In the genomic region with DNA sequence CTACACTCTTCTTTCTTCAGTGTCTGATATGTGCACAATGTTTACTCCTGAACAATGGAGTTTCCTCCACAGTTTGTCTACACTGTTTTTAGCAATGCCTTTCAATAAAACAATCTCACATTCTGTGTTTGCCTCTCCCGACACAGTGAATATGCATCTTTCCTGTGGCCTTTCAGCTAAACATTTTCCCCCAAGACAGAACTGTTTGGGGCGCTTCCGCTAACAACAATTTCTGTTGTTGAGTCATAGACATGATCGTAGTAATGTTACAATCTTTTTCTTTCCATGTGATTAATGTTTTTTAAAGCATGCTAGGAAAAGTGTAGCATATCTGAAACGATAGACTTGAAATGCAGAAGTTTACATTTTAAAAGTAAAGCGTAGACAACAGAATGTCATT, we compare ENCODE assay signal across 15 mouse cellular contexts.
"Had no signal": no experiment of that assay in that cellular context is flagged by ENCODE, and none has a peak within 500 bp of the region (broad histone marks: within the 10 kb centered on the region; RNA-seq: fewer than 3 reads in every experiment).

No protein-coding gene starts in this region.

- H3K4me1 ChIP-seq: liver, embryonic 15.5 days; midbrain, embryonic 13.5 days had no signal

- DNase-seq: layer of hippocampus, adult 9-11 months; liver; thymus, adult 2 months; thymus, postnatal 14 days; thymus, postnatal 4 days had no signal

- H3K36me3 ChIP-seq: limb, embryonic 10.5 days; limb, embryonic 13.5 days; liver, embryonic 12.5 days; liver, embryonic 15.5 days; midbrain, embryonic 10.5 days; midbrain, embryonic 13.5 days had no signal

- H3K4me2 ChIP-seq: limb, embryonic 13.5 days; liver, embryonic 12.5 days; liver, embryonic 15.5 days; midbrain, embryonic 13.5 days had no signal

- H3K27me3 ChIP-seq: limb, embryonic 13.5 days; liver, embryonic 12.5 days; liver, embryonic 15.5 days; megakaryocyte, embryonic 14.5 days; midbrain, embryonic 13.5 days had no signal

- H3K9ac ChIP-seq: limb, embryonic 13.5 days; liver, embryonic 12.5 days; liver, embryonic 15.5 days; midbrain, embryonic 13.5 days had no signal

- H3K4me3 ChIP-seq: layer of hippocampus, adult 2 months; limb, embryonic 10.5 days; limb, embryonic 13.5 days; liver, embryonic 12.5 days; liver, embryonic 15.5 days; megakaryocyte, embryonic 14.5 days; midbrain, embryonic 10.5 days; midbrain, embryonic 13.5 days had no signal

- ATAC-seq: liver, embryonic 12.5 days; midbrain, embryonic 13.5 days; midbrain, embryonic 16.5 days had no signal

- H3K27ac ChIP-seq: kidney, postnatal 0 days; layer of hippocampus, adult 2 months; limb, embryonic 10.5 days; limb, embryonic 13.5 days; liver, embryonic 12.5 days; liver, embryonic 15.5 days; midbrain, embryonic 10.5 days; midbrain, embryonic 13.5 days had no signal

- H3K9me3 ChIP-seq: limb, embryonic 10.5 days; limb, embryonic 13.5 days; liver, embryonic 12.5 days; liver, embryonic 15.5 days; megakaryocyte, embryonic 14.5 days; midbrain, embryonic 10.5 days; midbrain, embryonic 13.5 days had no signal
